Mouse (Mus musculus): ENCODE measurements around the gene Zdhhc6. TPM values are rescaled to one million over a fixed set of nuclear protein-coding genes. Genes with fewer than 3 reads are reported as not detected.

The Zdhhc6 gene
- polyA plus RNA-seq, 1 experiment: 37.4 TPM

DNA sequence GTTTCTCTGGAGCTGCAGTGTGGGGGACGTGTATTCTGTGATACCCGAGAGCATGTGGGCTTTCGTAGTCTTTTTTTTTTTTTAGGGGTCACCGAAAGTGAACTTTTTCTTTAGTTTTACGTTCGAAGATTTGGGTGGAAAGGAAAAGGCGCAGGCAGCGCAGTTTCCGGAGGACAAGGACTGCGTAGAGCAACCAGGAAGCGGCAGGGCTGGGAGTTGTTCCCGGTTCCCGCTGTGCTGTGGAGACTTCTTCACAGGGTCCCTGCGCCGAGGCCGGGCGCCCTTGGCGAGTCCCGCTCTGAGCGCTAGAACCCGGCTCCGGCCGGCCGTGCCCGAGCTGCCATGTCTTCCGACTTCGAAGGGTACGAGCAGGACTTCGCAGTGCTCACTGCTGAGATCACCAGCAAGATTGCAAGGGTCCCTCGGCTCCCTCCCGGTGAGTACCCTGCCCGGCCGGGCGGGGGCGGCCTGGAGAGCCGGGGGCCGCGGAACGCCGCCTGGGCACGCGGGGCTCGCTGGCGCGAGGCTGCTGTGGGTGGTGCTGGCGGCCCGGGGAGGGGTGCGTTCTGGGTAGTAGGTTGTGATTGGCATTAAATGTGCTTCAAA, 380 bp upstream of the Zdhhc6 start, which contains the start of gene Vti1a:
Gene Vti1a, plus strand, starts transcription at position 187 of the 606 bp plus-strand sequence.
- peaks cover 27% of the 10 kb centered on the region for H3K79me2 ChIP-seq (ENCODE audit: control insufficient read depth, insufficient read depth)

DNA sequence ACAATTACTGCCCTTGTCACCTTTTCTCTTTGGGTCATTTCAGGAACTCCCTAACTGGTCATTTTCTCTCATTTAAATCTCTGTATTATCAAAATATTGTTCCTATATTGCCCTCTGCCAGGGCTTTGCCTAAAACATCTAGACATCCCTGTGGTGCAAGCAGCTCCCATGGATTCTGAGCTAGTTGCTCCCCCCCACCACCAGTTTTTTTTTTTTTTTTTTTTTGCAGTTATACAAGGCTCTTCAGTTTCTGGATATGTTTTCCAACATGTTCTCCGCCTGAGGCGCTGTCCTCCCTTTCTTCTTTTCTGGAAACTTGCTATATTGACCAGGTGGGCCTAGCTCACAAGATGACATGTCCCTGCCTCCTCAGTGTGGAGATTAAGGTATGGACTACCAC, 2.2 kb downstream of the Zdhhc6 start:
- Histone ChIP-seq H3K36me3 (ENCODE audit: control insufficient read depth, insufficient read depth) (peaks cover 31% of the 10 kb centered on the region), H3ac (ENCODE audit: control insufficient read depth, insufficient read length) (no peak overlapping the region), H3K79me2 (ENCODE audit: control insufficient read depth, insufficient read depth) (peaks cover 27% of the 10 kb centered on the region), H3K4me2 (ENCODE audit: low read depth) (no peak overlapping the region), H3K27me3 (ENCODE audit: control insufficient read depth, insufficient read depth, insufficient read length) (no peaks in the 10 kb centered on the region), H3K4me3 (no peak overlapping the region)
- TF ChIP-seq USF1 (IDR thresholded peaks at IDR 0.05; ENCODE audit: low read depth) (no peak), E2F4 (IDR thresholded peaks at IDR 0.05; ENCODE audit: insufficient read depth) (no peak), TCF3 (IDR thresholded peaks at IDR 0.05; ENCODE audit: insufficient read length, low read depth) (no peak), POLR2AphosphoS2 (IDR thresholded peaks at IDR 0.05; ENCODE audit: insufficient read length, low read depth) (no peak), MAX (IDR thresholded peaks at IDR 0.05; ENCODE audit: low read depth) (no peak), CEBPB (IDR thresholded peaks at IDR 0.05; ENCODE audit: insufficient read depth, poor library complexity, severe bottlenecking) (no peak), POLR2A (IDR thresholded peaks at IDR 0.05; ENCODE audit: insufficient read length, low read depth) (no peak), MYOG (IDR thresholded peaks at IDR 0.05; ENCODE audit: control insufficient read depth in 1 of 3, insufficient read depth in 1 of 3, insufficient read length in 2 of 3, low read depth in 2 of 3) (no peak), MYOD1 (IDR thresholded peaks at IDR 0.05; ENCODE audit: control insufficient read depth in 1 of 3, insufficient read length in 2 of 3, low read depth in 2 of 3) (no peak), TCF12 (IDR thresholded peaks at IDR 0.05; ENCODE audit: insufficient read depth, poor library complexity, severe bottlenecking) (no peak), REST (IDR thresholded peaks at IDR 0.05; ENCODE audit: insufficient read depth, insufficient read length) (no peak), SRF (IDR thresholded peaks at IDR 0.05; ENCODE audit: control insufficient read depth, insufficient read length, low read depth) (no peak)

More for the DNA sequence above, 380 bp upstream of the Zdhhc6 start, which contains the start of gene Vti1a:
- peak within 1 kb of the TSS; percentile 88 for H3K4me2 ChIP-seq (ENCODE audit: low read depth)
- H3K36me3 ChIP-seq (ENCODE audit: control insufficient read depth, insufficient read depth): peaks cover 14% of the 10 kb centered on the region
- TF ChIP-seq E2F4 (IDR thresholded peaks at IDR 0.05; ENCODE audit: insufficient read depth) (peak; percentile 34), MYOG (IDR thresholded peaks at IDR 0.05; ENCODE audit: control insufficient read depth in 1 of 3, insufficient read depth in 1 of 3, insufficient read length in 2 of 3, low read depth in 2 of 3) (no peak), TCF3 (IDR thresholded peaks at IDR 0.05; ENCODE audit: insufficient read length, low read depth) (no peak), POLR2A (IDR thresholded peaks at IDR 0.05; ENCODE audit: insufficient read length, low read depth) (peak; percentile 55), SRF (IDR thresholded peaks at IDR 0.05; ENCODE audit: control insufficient read depth, insufficient read length, low read depth) (no peak), MAX (IDR thresholded peaks at IDR 0.05; ENCODE audit: low read depth) (no peak), CEBPB (IDR thresholded peaks at IDR 0.05; ENCODE audit: insufficient read depth, poor library complexity, severe bottlenecking) (no peak)
- peak within 1 kb of the TSS; percentile 63 for H3ac ChIP-seq (ENCODE audit: control insufficient read depth, insufficient read length)
- no peaks in the 10 kb centered on the region for H3K27me3 ChIP-seq (ENCODE audit: control insufficient read depth, insufficient read depth, insufficient read length)
- H3K4me3 ChIP-seq: peak within 1 kb of the TSS; percentile 95

DNA sequence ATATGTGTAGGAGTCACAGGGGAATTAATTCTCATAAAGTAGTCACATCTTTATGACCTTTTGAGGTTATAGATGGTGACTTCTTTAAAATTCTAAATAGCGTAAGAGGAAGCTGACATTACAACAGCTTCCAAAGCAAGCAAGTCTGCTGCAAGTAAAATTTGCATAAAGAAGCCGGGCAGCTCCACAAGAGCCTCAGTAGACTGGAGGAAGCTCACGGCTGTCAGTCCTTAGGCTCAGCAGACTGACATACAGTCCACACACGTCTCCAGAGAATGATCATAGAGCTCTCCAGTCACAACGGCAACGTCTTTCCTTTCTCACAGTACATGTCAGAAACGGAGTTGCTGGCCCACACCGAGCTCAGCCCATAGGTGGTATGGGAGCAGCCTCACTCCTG, 4.0 kb downstream of the Zdhhc6 start:
- peaks cover 16% of the 10 kb centered on the region for H3K79me2 ChIP-seq (ENCODE audit: control insufficient read depth, insufficient read depth)
- H3K4me2 ChIP-seq (ENCODE audit: low read depth): no peak overlapping the region
- peaks cover 41% of the 10 kb centered on the region for H3K36me3 ChIP-seq (ENCODE audit: control insufficient read depth, insufficient read depth)
- TF ChIP-seq MYOG (IDR thresholded peaks at IDR 0.05; ENCODE audit: control insufficient read depth in 1 of 3, insufficient read depth in 1 of 3, insufficient read length in 2 of 3, low read depth in 2 of 3) (no peak), POLR2AphosphoS2 (IDR thresholded peaks at IDR 0.05; ENCODE audit: insufficient read length, low read depth) (no peak), MYOD1 (IDR thresholded peaks at IDR 0.05; ENCODE audit: control insufficient read depth in 1 of 3, insufficient read length in 2 of 3, low read depth in 2 of 3) (no peak), SRF (IDR thresholded peaks at IDR 0.05; ENCODE audit: control insufficient read depth, insufficient read length, low read depth) (no peak), TCF12 (IDR thresholded peaks at IDR 0.05; ENCODE audit: insufficient read depth, poor library complexity, severe bottlenecking) (no peak), CEBPB (IDR thresholded peaks at IDR 0.05; ENCODE audit: insufficient read depth, poor library complexity, severe bottlenecking) (no peak), POLR2A (IDR thresholded peaks at IDR 0.05; ENCODE audit: insufficient read length, low read depth) (no peak), TCF3 (IDR thresholded peaks at IDR 0.05; ENCODE audit: insufficient read length, low read depth) (no peak), E2F4 (IDR thresholded peaks at IDR 0.05; ENCODE audit: insufficient read depth) (no peak), MAX (IDR thresholded peaks at IDR 0.05; ENCODE audit: low read depth) (no peak), USF1 (IDR thresholded peaks at IDR 0.05; ENCODE audit: low read depth) (no peak), REST (IDR thresholded peaks at IDR 0.05; ENCODE audit: insufficient read depth, insufficient read length) (no peak)
- H3ac ChIP-seq (ENCODE audit: control insufficient read depth, insufficient read length): no peak overlapping the region
- no peak overlapping the region for H3K4me3 ChIP-seq
- no peaks in the 10 kb centered on the region for H3K27me3 ChIP-seq (ENCODE audit: control insufficient read depth, insufficient read depth, insufficient read length)

DNA sequence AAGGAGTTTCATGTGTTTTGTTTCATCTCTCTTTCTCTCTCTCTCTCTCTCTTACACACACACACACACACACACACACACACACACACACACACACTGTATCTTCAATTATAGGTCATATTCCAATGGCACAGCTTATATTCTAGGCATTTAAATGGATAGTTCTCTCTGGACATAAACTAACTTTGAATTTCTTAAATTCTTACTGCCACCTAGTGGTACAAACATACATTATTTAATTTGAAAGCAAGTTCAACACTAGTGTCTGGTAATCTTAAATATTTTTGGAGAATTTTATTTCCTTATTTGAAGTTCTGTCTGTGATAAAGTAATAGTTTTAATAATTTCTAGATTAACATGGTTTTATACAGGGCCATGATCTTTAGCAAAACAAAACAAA, 10.8 kb downstream of the Zdhhc6 start:
- TF ChIP-seq TCF12 (IDR thresholded peaks at IDR 0.05; ENCODE audit: insufficient read depth, poor library complexity, severe bottlenecking) (no peak), REST (IDR thresholded peaks at IDR 0.05; ENCODE audit: insufficient read depth, insufficient read length) (no peak), E2F4 (IDR thresholded peaks at IDR 0.05; ENCODE audit: insufficient read depth) (no peak), USF1 (IDR thresholded peaks at IDR 0.05; ENCODE audit: low read depth) (no peak), MYOG (IDR thresholded peaks at IDR 0.05; ENCODE audit: control insufficient read depth in 1 of 3, insufficient read depth in 1 of 3, insufficient read length in 2 of 3, low read depth in 2 of 3) (no peak), MYOD1 (IDR thresholded peaks at IDR 0.05; ENCODE audit: control insufficient read depth in 1 of 3, insufficient read length in 2 of 3, low read depth in 2 of 3) (no peak), MAX (IDR thresholded peaks at IDR 0.05; ENCODE audit: low read depth) (no peak), TCF3 (IDR thresholded peaks at IDR 0.05; ENCODE audit: insufficient read length, low read depth) (no peak), SRF (IDR thresholded peaks at IDR 0.05; ENCODE audit: control insufficient read depth, insufficient read length, low read depth) (no peak), POLR2A (IDR thresholded peaks at IDR 0.05; ENCODE audit: insufficient read length, low read depth) (no peak), CEBPB (IDR thresholded peaks at IDR 0.05; ENCODE audit: insufficient read depth, poor library complexity, severe bottlenecking) (no peak)
- Histone ChIP-seq H3K4me2 (ENCODE audit: low read depth) (no peak overlapping the region), H3ac (ENCODE audit: control insufficient read depth, insufficient read length) (no peak overlapping the region), H3K79me2 (ENCODE audit: control insufficient read depth, insufficient read depth) (no peaks in the 10 kb centered on the region), H3K36me3 (ENCODE audit: control insufficient read depth, insufficient read depth) (peaks cover 63% of the 10 kb centered on the region), H3K27me3 (ENCODE audit: control insufficient read depth, insufficient read depth, insufficient read length) (no peaks in the 10 kb centered on the region), H3K4me3 (no peak overlapping the region)

Measured in myocyte (in vitro differentiated cells).